Mouse (Mus musculus): Measurements from ENCODE around the gene Mast4. TPM values are rescaled to one million over a fixed set of nuclear protein-coding genes. Genes with fewer than 3 reads are reported as not detected.

The Mast4 gene
- total and polyA plus RNA-seq, 3 experiments, result 0.99 to 7.4 (median 6.1) TPM

- no peaks in the 10 kb centered on the region for H3K27me3 ChIP-seq (replicated peaks)
- H3K4me1 ChIP-seq (ENCODE audit: control insufficient read depth in 1 of 2, insufficient read depth in 2 of 2), result peaks cover 15 to 28% of the 10 kb centered on the region in 2 experiments
- peak overlapping the region; percentile 79 for H3K4me2 ChIP-seq (ENCODE audit: insufficient read depth, low read depth, poor library complexity, severe bottlenecking)
- H3K36me3 ChIP-seq (replicated peaks in 1 of 2; ENCODE audit: control insufficient read depth in 1 of 2, insufficient read depth in 1 of 2, low read length in 1 of 2), result peaks cover 14 to 17% of the 10 kb centered on the region in 2 experiments
- H3K9ac ChIP-seq (ENCODE audit: insufficient read depth, low read depth), result no peak overlapping the region; the same call in 1 of the 2 replicates
- no peak overlapping the region; the same call in 1 of the 2 replicates for H3K27ac ChIP-seq (ENCODE audit: insufficient read depth, low read depth)
- no peaks in the 10 kb centered on the region for H3K9me3 ChIP-seq (replicated peaks; ENCODE audit: low read length)
- peaks cover 3% of the 10 kb centered on the region for H3K79me2 ChIP-seq (replicated peaks; ENCODE audit: control insufficient read depth, extremely low read depth, insufficient read depth, poor library complexity, severe bottlenecking)
- in situ Hi-C loops (cut with MboI; ENCODE audit: low pct_ligation_motif_present, low pct_unique_long_range_greater_than_20kb, low sequenced_read_pairs) (loop anchor here (10.0 kb wide), 1 partner anchor 63 kb away; no protein-coding TSS in a partner anchor), dilution Hi-C loops (cut with MboI; ENCODE audit: extremely low pct_ligation_motif_present, extremely low pct_unique_long_range_greater_than_20kb, low sequenced_read_pairs) (no loop called here)
- H3K4me3 ChIP-seq (replicated peaks in 1 of 3; ENCODE audit: low read depth in 2 of 3, low read length in 2 of 3, poor library complexity in 1 of 3), result no peak overlapping the region
- DNase-seq (ENCODE audit: extremely low read depth), result no peak
- TF ChIP-seq ELF1 (IDR thresholded peaks at IDR 0.05; ENCODE audit: low read depth, low read length) (no peak), POLR2AphosphoS2 (IDR thresholded peaks at IDR 0.05; ENCODE audit: low read depth, low read length) (no peak), TCF12 (IDR thresholded peaks at IDR 0.05; ENCODE audit: low read depth, low read length) (no peak), POLR2A (IDR thresholded peaks at IDR 0.05; ENCODE audit: low read depth, low read length) (no peak), RCOR1 (conservative IDR thresholded peaks at IDR 0.05; ENCODE audit: low read depth, low read length) (no peak), MAX (IDR thresholded peaks at IDR 0.05; ENCODE audit: low read length) (no peak), MXI1 (IDR thresholded peaks at IDR 0.05; ENCODE audit: low read depth, low read length) (no peak; the same call in 1 of the 2 replicates), JUND (conservative IDR thresholded peaks at IDR 0.05; ENCODE audit: low read depth, low read length) (no peak), KAT2A (IDR thresholded peaks at IDR 0.05; ENCODE audit: insufficient replicate concordance, low read length) (no peak), MYC (IDR thresholded peaks at IDR 0.05; ENCODE audit: low read depth, low read length) (no peak)
Measured at GRCm38 (mm10) chr13:102842237-102842636, 492.1 kb downstream of the Mast4 start.

DNA sequence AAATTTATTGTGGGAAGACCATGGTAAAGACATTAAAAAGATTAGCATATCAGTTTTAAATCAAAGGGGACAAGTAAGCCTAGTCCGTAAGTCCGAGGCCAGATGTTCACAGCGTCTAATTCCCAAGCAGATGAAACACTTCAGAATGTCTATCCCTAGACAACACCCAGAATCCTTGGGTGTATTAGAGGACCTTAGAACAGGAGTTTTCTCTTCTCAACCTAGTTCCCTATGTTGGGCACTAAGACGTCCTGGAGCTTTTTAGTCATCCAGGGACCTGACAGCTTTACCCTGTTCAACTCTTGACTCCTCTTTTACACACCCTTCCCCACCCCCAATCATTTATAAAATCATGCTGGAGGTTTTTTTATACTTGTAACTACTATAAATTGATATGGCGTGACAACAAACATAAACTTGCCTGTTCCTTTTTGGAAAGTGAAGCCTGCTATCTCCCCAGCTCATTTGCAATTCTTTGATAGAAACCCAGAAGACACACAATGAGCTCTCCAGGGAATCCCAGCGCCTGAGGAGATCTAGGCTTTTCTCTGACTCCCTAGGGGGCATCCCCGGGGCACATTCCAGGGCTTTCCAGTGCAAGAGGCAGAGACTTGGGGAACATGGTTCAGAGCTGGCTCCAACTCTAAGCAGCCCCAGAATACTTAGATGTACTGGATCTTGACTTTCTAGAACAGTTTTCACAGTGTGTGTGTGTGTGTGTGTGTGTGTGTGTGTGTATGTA lies 494.4 kb downstream of the Mast4 start:
- H3K4me3 ChIP-seq (replicated peaks in 1 of 3; ENCODE audit: low read depth in 2 of 3, low read length in 2 of 3, poor library complexity in 1 of 3), result no peak overlapping the region
- peaks cover 5% of the 10 kb centered on the region for H3K79me2 ChIP-seq (replicated peaks; ENCODE audit: control insufficient read depth, extremely low read depth, insufficient read depth, poor library complexity, severe bottlenecking)
- in situ Hi-C loops (cut with MboI; ENCODE audit: low pct_ligation_motif_present, low pct_unique_long_range_greater_than_20kb, low sequenced_read_pairs) (loop anchor here (10.0 kb wide), 1 partner anchor 65 kb away; no protein-coding TSS in a partner anchor), dilution Hi-C loops (cut with MboI; ENCODE audit: extremely low pct_ligation_motif_present, extremely low pct_unique_long_range_greater_than_20kb, low sequenced_read_pairs) (no loop called here)
- no peak for DNase-seq (ENCODE audit: extremely low read depth)
- peaks cover 15 to 28% of the 10 kb centered on the region in 2 experiments for H3K4me1 ChIP-seq (ENCODE audit: control insufficient read depth in 1 of 2, insufficient read depth in 2 of 2)
- no peak overlapping the region for H3K9ac ChIP-seq (ENCODE audit: insufficient read depth, low read depth)
- TF ChIP-seq ZC3H11A (IDR thresholded peaks at IDR 0.05; ENCODE audit: low read depth, low read length), result no peak
- no peak for TF ChIP-seq ZKSCAN1 (IDR thresholded peaks at IDR 0.05; ENCODE audit: borderline replicate concordance, low read depth, low read length)
- no peak for TF ChIP-seq MAX (IDR thresholded peaks at IDR 0.05; ENCODE audit: low read length)
- TF ChIP-seq ZNF384 (IDR thresholded peaks at IDR 0.05; ENCODE audit: low read depth, low read length), result no peak
- TF ChIP-seq ETS1 (conservative IDR thresholded peaks at IDR 0.05; ENCODE audit: low read depth, low read length), result no peak
- no peak for TF ChIP-seq HCFC1 (IDR thresholded peaks at IDR 0.05; ENCODE audit: low read depth, low read length)
- TF ChIP-seq RCOR1 (conservative IDR thresholded peaks at IDR 0.05; ENCODE audit: low read depth, low read length), result no peak
- no peak for TF ChIP-seq CTCF (conservative IDR thresholded peaks at IDR 0.05 in 1 of 2, IDR thresholded peaks at IDR 0.05 in 1 of 2; ENCODE audit: low read depth in 2 of 2, low read length in 2 of 2)
- TF ChIP-seq NRF1 (IDR thresholded peaks at IDR 0.05; ENCODE audit: low read depth, low read length), result no peak
- TF ChIP-seq NELFE (IDR thresholded peaks at IDR 0.05; ENCODE audit: low read depth, low read length), result no peak
- TF ChIP-seq SIN3A (IDR thresholded peaks at IDR 0.05; ENCODE audit: low read length), result no peak
- TF ChIP-seq MYC (IDR thresholded peaks at IDR 0.05; ENCODE audit: low read depth, low read length), result no peak
- TF ChIP-seq IRF4 (IDR thresholded peaks at IDR 0.05; ENCODE audit: low read depth, low read length), result no peak
- TF ChIP-seq ZMIZ1 (IDR thresholded peaks at IDR 0.05; ENCODE audit: low read depth, low read length), result no peak
- TF ChIP-seq POLR2A (IDR thresholded peaks at IDR 0.05; ENCODE audit: low read depth, low read length), result no peak
- no peak for TF ChIP-seq UBTF (IDR thresholded peaks at IDR 0.05; ENCODE audit: low read depth, low read length)
- TF ChIP-seq JUND (conservative IDR thresholded peaks at IDR 0.05; ENCODE audit: low read depth, low read length), result no peak
- TF ChIP-seq KAT2A (IDR thresholded peaks at IDR 0.05; ENCODE audit: insufficient replicate concordance, low read length), result no peak
- peaks cover 16 to 32% of the 10 kb centered on the region in 2 experiments for H3K36me3 ChIP-seq (replicated peaks in 1 of 2; ENCODE audit: control insufficient read depth in 1 of 2, insufficient read depth in 1 of 2, low read length in 1 of 2)
- no peak overlapping the region for H3K4me2 ChIP-seq (ENCODE audit: insufficient read depth, low read depth, poor library complexity, severe bottlenecking)
- no peaks in the 10 kb centered on the region for H3K9me3 ChIP-seq (replicated peaks; ENCODE audit: low read length)
- no peaks in the 10 kb centered on the region for H3K27me3 ChIP-seq (replicated peaks)
- H3K27ac ChIP-seq (ENCODE audit: insufficient read depth, low read depth), result no peak overlapping the region

All from CH12.LX (cell line).